Mouse (Mus musculus): ENCODE measurements around the gene Misp. TPM values are rescaled to one million over a fixed set of nuclear protein-coding genes. Genes with fewer than 3 reads are reported as not detected.

The Misp gene
- polyA plus RNA-seq, 1 experiment from 2014 or later, result 0.29 TPM

DNA sequence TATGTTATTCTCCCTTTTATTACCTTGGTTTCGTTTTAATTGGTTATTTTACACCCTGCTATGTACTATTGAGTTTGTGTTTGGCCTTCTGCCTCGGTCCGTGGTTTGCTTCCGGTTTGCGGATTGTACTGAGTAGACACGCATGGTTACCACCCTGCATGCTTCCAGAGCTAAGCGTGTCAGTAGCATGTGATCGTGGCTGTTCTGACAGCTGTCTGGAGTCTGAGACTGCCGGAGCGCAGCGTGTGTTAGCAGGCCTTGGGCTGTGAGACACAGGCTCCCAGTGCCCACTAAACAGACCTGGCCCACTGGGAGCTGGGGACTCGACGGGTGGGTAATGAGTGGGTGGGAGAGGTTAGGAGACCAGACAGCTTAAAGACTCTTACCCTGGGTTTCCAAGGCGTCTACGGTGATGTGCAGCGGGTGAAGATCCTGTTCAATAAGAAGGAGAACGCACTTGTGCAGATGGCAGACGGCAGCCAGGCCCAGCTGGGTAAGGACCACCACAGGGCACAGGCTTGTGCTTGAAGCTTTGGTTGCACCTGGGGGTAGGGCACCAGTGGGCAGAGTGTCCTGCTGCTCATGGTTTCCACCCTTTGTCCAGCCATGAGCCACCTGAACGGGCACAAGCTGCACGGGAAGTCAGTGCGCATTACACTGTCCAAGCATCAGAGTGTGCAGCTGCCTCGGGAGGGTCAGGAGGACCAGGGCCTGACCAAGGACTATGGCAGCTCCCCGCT, 41.4 kb downstream of the Misp start:
- Histone ChIP-seq H3K4me3 (ENCODE audit: low read depth, low read length) (no peak overlapping the region), H3K4me1 (ENCODE audit: control insufficient read depth, insufficient read depth, low read length) (peaks cover 17% of the 10 kb centered on the region), H3K36me3 (ENCODE audit: control insufficient read depth, insufficient read depth, low read length) (peaks cover 59% of the 10 kb centered on the region), H3K27me3 (ENCODE audit: control insufficient read depth, insufficient read depth, low read length) (no peaks in the 10 kb centered on the region), H3K9me3 (ENCODE audit: control insufficient read depth, low read length) (no peaks in the 10 kb centered on the region), H3K4me2 (ENCODE audit: low read depth, severe bottlenecking) (no peak overlapping the region), H3K27ac (replicated peaks; ENCODE audit: low read depth, low read length) (0 out of 2 replicates have a peak overlapping the region, but pooled peaks have one; percentile 10), H3K9ac (ENCODE audit: low read length) (no peak overlapping the region)
- WGBS, result 91% methylated on average over 23 of the region's 23 CpGs
- DNase-seq (ENCODE audit: low spot score), result no peak
- no peak for ATAC-seq (ENCODE audit: insufficient number of reproducible peaks, low FRiP score, low TSS enrichment, low read depth)

DNA sequence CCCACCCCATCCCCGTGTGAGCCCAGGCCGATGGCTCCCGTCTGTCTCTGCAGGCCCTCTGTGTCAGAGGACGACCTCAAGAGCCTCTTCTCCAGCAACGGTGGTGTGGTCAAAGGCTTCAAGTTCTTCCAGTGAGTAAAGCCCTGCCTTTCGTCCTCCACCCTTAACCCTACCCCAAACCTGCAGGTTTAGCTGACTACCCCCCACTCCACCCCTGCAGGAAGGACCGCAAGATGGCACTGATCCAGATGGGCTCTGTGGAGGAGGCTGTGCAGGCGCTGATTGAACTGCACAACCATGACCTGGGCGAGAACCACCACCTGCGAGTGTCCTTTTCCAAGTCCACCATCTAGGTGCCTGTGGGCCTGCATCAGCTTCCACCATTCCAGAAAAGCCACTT, 42.1 kb downstream of the Misp start:
- Histone ChIP-seq H3K9ac (ENCODE audit: low read length) (no peak overlapping the region), H3K4me3 (ENCODE audit: low read depth, low read length) (no peak overlapping the region), H3K4me2 (ENCODE audit: low read depth, severe bottlenecking) (no peak overlapping the region), H3K9me3 (ENCODE audit: control insufficient read depth, low read length) (no peaks in the 10 kb centered on the region), H3K27me3 (ENCODE audit: control insufficient read depth, insufficient read depth, low read length) (no peaks in the 10 kb centered on the region), H3K36me3 (ENCODE audit: control insufficient read depth, insufficient read depth, low read length) (peaks cover 59% of the 10 kb centered on the region), H3K4me1 (ENCODE audit: control insufficient read depth, insufficient read depth, low read length) (peaks cover 10% of the 10 kb centered on the region), H3K27ac (replicated peaks; ENCODE audit: low read depth, low read length) (no peak overlapping the region)
- WGBS, result 74% methylated on average over 10 of the region's 10 CpGs
- DNase-seq (ENCODE audit: low spot score) (no peak), ATAC-seq (ENCODE audit: insufficient number of reproducible peaks, low FRiP score, low TSS enrichment, low read depth) (no peak)

DNA sequence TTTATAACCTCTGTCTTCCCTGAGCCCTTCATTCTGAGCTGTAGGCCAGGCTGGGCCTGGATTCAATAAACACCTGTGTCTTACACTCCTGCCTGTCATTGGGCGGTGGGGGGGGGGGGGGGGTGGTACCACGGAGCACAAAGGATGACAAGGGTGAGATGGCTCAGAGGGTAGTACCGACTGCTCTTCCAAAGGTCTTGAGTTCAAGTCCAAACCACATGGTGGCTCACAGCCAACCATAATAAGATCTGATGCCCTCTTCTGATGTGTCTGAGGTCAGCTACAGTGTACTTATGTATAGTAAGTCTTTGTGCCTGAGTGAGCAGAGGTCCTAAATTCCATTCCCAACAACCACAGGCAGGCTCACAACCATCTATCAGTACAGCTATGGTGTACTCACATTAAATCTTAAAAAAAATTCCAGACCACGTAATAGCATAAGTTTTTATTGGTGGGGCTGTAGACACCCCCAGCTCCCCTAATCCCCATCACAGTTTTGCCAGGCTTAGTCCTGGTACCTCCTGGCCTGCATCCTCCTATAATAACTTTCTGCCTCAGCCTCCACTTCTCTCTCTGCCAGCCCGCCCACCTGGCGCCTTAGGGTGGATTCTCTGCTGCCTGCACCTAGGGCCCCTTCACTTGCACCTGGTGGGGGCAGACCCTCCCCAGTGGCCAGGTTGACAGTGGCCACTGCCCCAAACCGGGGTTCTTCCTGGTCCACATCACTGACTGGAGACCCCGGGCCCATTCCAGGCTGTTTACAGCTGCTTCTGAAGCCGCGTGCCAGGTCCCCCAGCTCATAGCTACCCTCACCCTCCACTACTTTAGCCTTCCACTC, 43.8 kb downstream of the Misp start:
- Histone ChIP-seq H3K4me2 (ENCODE audit: low read depth, severe bottlenecking) (no peak overlapping the region), H3K27ac (replicated peaks; ENCODE audit: low read depth, low read length) (no peak overlapping the region), H3K4me3 (ENCODE audit: low read depth, low read length) (no peak overlapping the region), H3K9me3 (ENCODE audit: control insufficient read depth, low read length) (no peaks in the 10 kb centered on the region), H3K27me3 (ENCODE audit: control insufficient read depth, insufficient read depth, low read length) (no peaks in the 10 kb centered on the region), H3K4me1 (ENCODE audit: control insufficient read depth, insufficient read depth, low read length) (0 out of 2 replicates have a peak, but pooled peaks cover 3% of the 10 kb centered on the region), H3K9ac (ENCODE audit: low read length) (no peak overlapping the region), H3K36me3 (ENCODE audit: control insufficient read depth, insufficient read depth, low read length) (peaks cover 48% of the 10 kb centered on the region)
- DNase-seq (ENCODE audit: low spot score) (peak; percentile 47), ATAC-seq (ENCODE audit: insufficient number of reproducible peaks, low FRiP score, low TSS enrichment, low read depth) (peak; percentile 40)
- WGBS, result 54% methylated on average over 10 of the region's 10 CpGs

DNA sequence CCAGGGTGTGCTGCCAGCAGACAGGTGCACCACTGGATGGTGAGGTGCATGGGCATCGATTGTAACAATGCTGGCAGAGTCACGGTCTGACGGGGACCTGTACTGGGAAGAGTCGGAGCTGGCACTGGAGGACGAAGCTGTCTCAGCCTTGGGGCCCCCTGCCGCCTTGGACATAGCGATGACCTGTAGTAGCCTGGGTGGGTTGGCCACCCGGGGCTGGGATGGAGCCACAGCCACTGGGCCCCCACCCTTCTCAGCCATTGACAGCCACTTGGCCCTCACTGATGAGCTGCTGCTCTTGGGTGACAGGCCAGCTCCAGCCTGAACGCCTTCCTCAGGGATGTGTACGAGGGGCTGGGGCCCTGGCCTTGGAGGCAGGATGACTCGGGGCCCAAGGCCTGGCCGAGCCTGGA, 44.4 kb downstream of the Misp start:
- Histone ChIP-seq H3K36me3 (ENCODE audit: control insufficient read depth, insufficient read depth, low read length) (peaks cover 44% of the 10 kb centered on the region), H3K4me1 (ENCODE audit: control insufficient read depth, insufficient read depth, low read length) (no peaks in the 10 kb centered on the region), H3K9me3 (ENCODE audit: control insufficient read depth, low read length) (no peaks in the 10 kb centered on the region), H3K4me2 (ENCODE audit: low read depth, severe bottlenecking) (no peak overlapping the region), H3K27ac (replicated peaks; ENCODE audit: low read depth, low read length) (no peak overlapping the region), H3K9ac (ENCODE audit: low read length) (no peak overlapping the region), H3K4me3 (ENCODE audit: low read depth, low read length) (no peak overlapping the region), H3K27me3 (ENCODE audit: control insufficient read depth, insufficient read depth, low read length) (no peaks in the 10 kb centered on the region)
- DNase-seq (ENCODE audit: low spot score) (peak; percentile 47), ATAC-seq (ENCODE audit: insufficient number of reproducible peaks, low FRiP score, low TSS enrichment, low read depth) (0 out of 2 replicates have a peak, but pooled peaks have one; percentile 5)
- WGBS, result 70% methylated on average over 12 of the region's 12 CpGs

DNA sequence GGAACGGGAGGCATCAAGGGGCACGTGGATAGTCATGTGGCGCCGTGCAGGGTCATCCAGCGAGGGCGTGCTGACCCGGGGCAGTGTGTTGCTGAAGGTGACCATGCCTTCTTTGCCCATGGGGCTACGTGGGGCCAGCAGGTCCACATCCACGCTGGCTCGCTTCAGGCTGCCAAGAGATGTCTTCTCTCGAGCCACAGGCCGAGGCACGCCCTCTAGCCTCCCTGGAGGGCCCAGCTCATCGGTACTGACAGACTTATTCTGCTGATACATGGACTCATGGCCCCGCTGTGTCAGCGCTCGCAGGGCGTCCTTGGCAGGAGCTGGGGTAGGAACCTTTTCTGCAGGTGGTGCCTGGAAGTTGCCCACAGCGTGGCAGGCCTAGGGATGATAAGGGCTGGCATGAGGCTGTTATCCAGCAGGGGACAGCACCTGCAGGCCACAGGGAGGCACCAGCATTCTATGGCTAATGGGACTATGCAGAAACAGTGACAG, 45.1 kb downstream of the Misp start:
- Histone ChIP-seq H3K4me2 (ENCODE audit: low read depth, severe bottlenecking) (no peak overlapping the region), H3K9ac (ENCODE audit: low read length) (no peak overlapping the region), H3K27me3 (ENCODE audit: control insufficient read depth, insufficient read depth, low read length) (no peaks in the 10 kb centered on the region), H3K4me3 (ENCODE audit: low read depth, low read length) (no peak overlapping the region), H3K27ac (replicated peaks; ENCODE audit: low read depth, low read length) (0 out of 2 replicates have a peak overlapping the region, but pooled peaks have one; percentile 1), H3K4me1 (ENCODE audit: control insufficient read depth, insufficient read depth, low read length) (no peaks in the 10 kb centered on the region), H3K9me3 (ENCODE audit: control insufficient read depth, low read length) (no peaks in the 10 kb centered on the region), H3K36me3 (ENCODE audit: control insufficient read depth, insufficient read depth, low read length) (peaks cover 38% of the 10 kb centered on the region)
- no peak for ATAC-seq (ENCODE audit: insufficient number of reproducible peaks, low FRiP score, low TSS enrichment, low read depth)
- DNase-seq (ENCODE audit: low spot score), result peak; percentile 37
- WGBS, result 84% methylated on average over 19 of the region's 19 CpGs

DNA sequence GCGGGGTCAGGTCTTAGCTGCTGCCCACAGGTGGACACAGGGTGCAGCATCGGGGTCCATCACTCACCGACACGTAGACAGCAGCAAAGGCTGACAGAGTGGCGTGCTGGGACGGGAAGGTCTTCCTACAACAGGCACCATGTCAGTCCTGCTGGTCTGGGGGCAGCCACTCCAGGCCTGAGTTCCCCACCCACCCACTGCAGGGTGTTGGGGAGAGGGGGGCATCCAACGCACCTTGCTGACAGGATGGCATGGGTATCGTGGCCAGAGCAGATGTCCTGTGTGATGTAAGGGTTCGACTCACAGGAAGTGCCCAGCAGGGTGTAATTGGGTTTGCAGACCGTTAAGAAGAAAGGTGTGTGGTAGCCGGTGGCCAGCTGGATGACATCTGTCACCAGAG, 45.8 kb downstream of the Misp start:
- H3K4me3 ChIP-seq (ENCODE audit: low read depth, low read length), result no peak overlapping the region
- no peaks in the 10 kb centered on the region for H3K4me1 ChIP-seq (ENCODE audit: control insufficient read depth, insufficient read depth, low read length)
- ATAC-seq (ENCODE audit: insufficient number of reproducible peaks, low FRiP score, low TSS enrichment, low read depth), result no peak
- H3K27ac ChIP-seq (replicated peaks; ENCODE audit: low read depth, low read length), result no peak overlapping the region
- no peaks in the 10 kb centered on the region for H3K27me3 ChIP-seq (ENCODE audit: control insufficient read depth, insufficient read depth, low read length)
- no peak overlapping the region for H3K9ac ChIP-seq (ENCODE audit: low read length)
- H3K36me3 ChIP-seq (ENCODE audit: control insufficient read depth, insufficient read depth, low read length), result peaks cover 33% of the 10 kb centered on the region
- WGBS, result 62% methylated on average over 11 of the region's 11 CpGs
- no peaks in the 10 kb centered on the region for H3K9me3 ChIP-seq (ENCODE audit: control insufficient read depth, low read length)
- no peak for DNase-seq (ENCODE audit: low spot score)
- H3K4me2 ChIP-seq (ENCODE audit: low read depth, severe bottlenecking), result no peak overlapping the region

DNA sequence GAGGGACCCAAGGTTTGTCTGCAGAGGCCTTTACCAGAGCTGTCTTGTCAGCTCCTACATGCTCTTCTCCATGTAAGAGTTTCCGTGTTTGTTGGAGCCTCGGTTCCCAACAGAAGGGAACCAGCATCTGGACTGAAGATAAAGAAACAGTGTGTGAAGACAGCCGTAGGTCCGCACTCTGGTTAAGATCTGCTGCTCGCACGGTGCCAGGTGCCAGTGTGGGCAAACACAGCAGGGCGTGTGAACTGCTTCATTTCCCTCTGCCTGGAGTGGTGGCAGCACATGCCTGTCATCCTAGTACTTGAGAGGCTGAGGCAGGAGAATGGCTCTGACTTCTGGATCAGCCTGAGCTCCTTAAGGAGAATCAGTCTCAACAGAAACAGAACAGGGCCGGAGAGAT, 51.1 kb downstream of the Misp start:
- no peak overlapping the region for H3K4me3 ChIP-seq (ENCODE audit: low read depth, low read length)
- H3K9me3 ChIP-seq (ENCODE audit: control insufficient read depth, low read length), result no peaks in the 10 kb centered on the region
- H3K4me1 ChIP-seq (ENCODE audit: control insufficient read depth, insufficient read depth, low read length), result peaks cover 13% of the 10 kb centered on the region
- peaks cover 11% of the 10 kb centered on the region; the same call in 1 of the 2 replicates for H3K36me3 ChIP-seq (ENCODE audit: control insufficient read depth, insufficient read depth, low read length)
- no peaks in the 10 kb centered on the region for H3K27me3 ChIP-seq (ENCODE audit: control insufficient read depth, insufficient read depth, low read length)
- H3K4me2 ChIP-seq (ENCODE audit: low read depth, severe bottlenecking), result no peak overlapping the region
- no peak overlapping the region for H3K9ac ChIP-seq (ENCODE audit: low read length)
- 94% methylated on average over 8 of the region's 8 CpGs for WGBS
- no peak for DNase-seq (ENCODE audit: low spot score)
- no peak overlapping the region for H3K27ac ChIP-seq (replicated peaks; ENCODE audit: low read depth, low read length)
- ATAC-seq (ENCODE audit: insufficient number of reproducible peaks, low FRiP score, low TSS enrichment, low read depth), result no peak

DNA sequence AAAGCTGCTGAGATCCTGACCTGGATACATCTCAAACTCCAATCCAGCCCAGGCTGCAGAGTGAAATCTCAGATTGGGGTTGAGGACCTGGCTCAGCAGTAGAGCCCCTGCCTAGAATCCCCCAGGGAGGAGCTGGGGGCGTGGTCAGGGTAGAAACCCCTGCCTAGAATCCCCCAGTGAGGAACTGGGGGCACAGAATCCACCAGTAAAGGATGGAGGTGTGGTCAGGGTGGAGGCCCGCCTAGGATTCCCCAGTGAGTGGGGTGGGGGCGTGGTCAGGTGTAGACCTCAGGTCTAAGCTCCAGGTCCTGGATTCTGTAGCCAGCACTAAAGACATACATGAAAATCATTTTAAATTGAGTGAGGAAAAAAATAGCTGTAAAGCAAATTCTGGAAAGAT, 52.1 kb downstream of the Misp start:
- 40% methylated on average over 3 of the region's 3 CpGs for WGBS
- ATAC-seq (ENCODE audit: insufficient number of reproducible peaks, low FRiP score, low TSS enrichment, low read depth) (no peak), DNase-seq (ENCODE audit: low spot score) (no peak)
- Histone ChIP-seq H3K27me3 (ENCODE audit: control insufficient read depth, insufficient read depth, low read length) (no peaks in the 10 kb centered on the region), H3K4me1 (ENCODE audit: control insufficient read depth, insufficient read depth, low read length) (peaks cover 13% of the 10 kb centered on the region), H3K9me3 (ENCODE audit: control insufficient read depth, low read length) (no peaks in the 10 kb centered on the region), H3K36me3 (ENCODE audit: control insufficient read depth, insufficient read depth, low read length) (peaks cover 8% of the 10 kb centered on the region; the same call in 1 of the 2 replicates), H3K9ac (ENCODE audit: low read length) (peak overlapping the region; percentile 94), H3K27ac (replicated peaks; ENCODE audit: low read depth, low read length) (no peak overlapping the region; the same call in 1 of the 2 replicates), H3K4me3 (ENCODE audit: low read depth, low read length) (peak overlapping the region; percentile 72), H3K4me2 (ENCODE audit: low read depth, severe bottlenecking) (peak overlapping the region; percentile 68)
